Mouse (Mus musculus) thymus, postnatal 25 days (tissue): ENCODE results near the gene Plpp7.
A peak's percentile ranks its signal among the peaks of the same experiment; 100 is the strongest.

Experiments used
- DNase-seq: peaks from one replicate; pipeline ENCODE4 v3.0.0; 2022

Gene Plpp7

GRCm38 (mm10) chr2:32095351-32096121 is at the start of gene Plpp7:
TSS of gene Plpp7 (plus strand) at chr2:32095528.
- no peak for DNase-seq

- peak; percentile 70 for DNase-seq
These were observed 49.3 kb upstream of the Plpp7 start for GRCm38 (mm10) chr2:32046009-32046408.

GRCm38 (mm10) chr2:32047323-32047722 is 48.0 kb upstream of the Plpp7 start:
- peak; percentile 85 for DNase-seq

GRCm38 (mm10) chr2:32051791-32052190 is 43.5 kb upstream of the Plpp7 start:
- peak; percentile 66 for DNase-seq

- DNase-seq = peak; percentile 65
These were observed 42.9 kb upstream of the Plpp7 start for GRCm38 (mm10) chr2:32052418-32052817.

- peak; percentile 55 for DNase-seq
These were observed 39.9 kb upstream of the Plpp7 start for GRCm38 (mm10) chr2:32055357-32055965.

- DNase-seq = no peak
These were observed 38.8 kb upstream of the Plpp7 start for GRCm38 (mm10) chr2:32056524-32056923.

GRCm38 (mm10) chr2:32057360-32057759 is 38.0 kb upstream of the Plpp7 start:
- peak; percentile 69 for DNase-seq

- DNase-seq = peak; percentile 37
These were observed 37.5 kb upstream of the Plpp7 start for GRCm38 (mm10) chr2:32057794-32058193.

GRCm38 (mm10) chr2:32058241-32058640 is 37.1 kb upstream of the Plpp7 start:
- DNase-seq = peak; percentile 58

- DNase-seq = no peak
These were observed 36.6 kb upstream of the Plpp7 start for GRCm38 (mm10) chr2:32058716-32059115.

- no peak for DNase-seq
These were observed 35.7 kb upstream of the Plpp7 start for GRCm38 (mm10) chr2:32059613-32060012.

GRCm38 (mm10) chr2:32060228-32060805 is 35.0 kb upstream of the Plpp7 start:
- peak; percentile 50 for DNase-seq

GRCm38 (mm10) chr2:32061189-32061588 is 34.1 kb upstream of the Plpp7 start:
- DNase-seq = peak; percentile 66

- peak; percentile 81 for DNase-seq
These were observed 33.4 kb upstream of the Plpp7 start for GRCm38 (mm10) chr2:32061722-32062505.

- DNase-seq = peak; percentile 86
These were observed 32.5 kb upstream of the Plpp7 start for GRCm38 (mm10) chr2:32062626-32063410.

- no peak for DNase-seq
These were observed 31.7 kb upstream of the Plpp7 start for GRCm38 (mm10) chr2:32063451-32064151.

- DNase-seq = no peak
These were observed 30.4 kb upstream of the Plpp7 start for GRCm38 (mm10) chr2:32064913-32065312.

- DNase-seq = peak; percentile 82
These were observed 29.9 kb upstream of the Plpp7 start for GRCm38 (mm10) chr2:32065371-32065791.

- DNase-seq = no peak
These were observed 29.3 kb upstream of the Plpp7 start for GRCm38 (mm10) chr2:32066005-32066404.

GRCm38 (mm10) chr2:32068811-32069607 is 26.3 kb upstream of the Plpp7 start:
- DNase-seq = no peak
